Mouse (Mus musculus) thymus, adult 2 months (tissue): ENCODE results near the gene Homer3. TPM values are rescaled to one million over a fixed set of nuclear protein-coding genes. Genes with fewer than 3 reads are reported as not detected.

Experiments used
- DNase-seq: peaks from one replicate; pipeline ENCODE4 v3.0.0; 2021
- H3K27ac ChIP-seq: fragments of 200-500 bp; 2 replicates; pipeline ENCODE4 v1.5.1; 2012; ENCODE audit warnings: low read length, control low read depth; ENCODE audit not compliant: control insufficient read depth, insufficient read depth
- H3K27me3 ChIP-seq: fragments of 200-500 bp; 2 replicates; pipeline ENCODE4 v1.6.1; 2012; ENCODE audit warnings: mild to moderate bottlenecking, low read length, moderate library complexity, mixed read lengths; ENCODE audit not compliant: control insufficient read depth, insufficient read depth
- H3K36me3 ChIP-seq: fragments of 200-500 bp; 2 replicates; pipeline ENCODE4 v1.6.1; 2012; ENCODE audit warnings: mild to moderate bottlenecking, low read length, moderate library complexity; ENCODE audit not compliant: control insufficient read depth, insufficient read depth
- H3K4me1 ChIP-seq: fragments of 200-500 bp; replicated peaks from 2 replicates; pipeline ENCODE4 v1.6.1; 2012; ENCODE audit warnings: low read length; ENCODE audit not compliant: control insufficient read depth, insufficient read depth
- H3K4me3 ChIP-seq: fragments of 200-500 bp; 2 replicates; pipeline ENCODE4 v1.5.1; 2012; ENCODE audit warnings: mild to moderate bottlenecking, low read length, control low read depth, moderate library complexity; ENCODE audit not compliant: control insufficient read depth, insufficient read depth
- CTCF ChIP-seq: fragments of 200-500 bp; IDR thresholded peaks from 2 replicates; pipeline ENCODE4 v1.5.1; 2012; ENCODE audit warnings: mild to moderate bottlenecking, control low read depth, low read length, moderate library complexity, borderline replicate concordance; ENCODE audit not compliant: control insufficient read depth, poor library complexity, insufficient read depth; ENCODE audit errors: extremely low read depth
- POLR2A ChIP-seq: fragments of 200-500 bp; IDR thresholded peaks from 2 replicates; pipeline ENCODE4 v1.6.1; 2012; ENCODE audit warnings: mild to moderate bottlenecking, low read length, control low read depth, moderate library complexity; ENCODE audit not compliant: control insufficient read depth, poor library complexity, insufficient read depth; ENCODE audit errors: extremely low read depth
- WGBS: fragments of 180-500 bp; shearing (Covaris S2); methylation state at CpG from one replicate; pipeline ENCODE4 v1.1.7; 2018; 5-methylcytosine and 5-hydroxymethylcytosine counted together
- polyA plus RNA-seq: library from polyadenylated mRNA; depleted of rRNA; stranded (reverse); fragments of >200 nt; gene quantifications from 2 replicates; pipeline ENCODE4 v1.2.3, GENCODE M21; 2012; rRNA removed

The Homer3 gene
- polyA plus RNA-seq, 1 experiment = 60.6 TPM

DNA sequence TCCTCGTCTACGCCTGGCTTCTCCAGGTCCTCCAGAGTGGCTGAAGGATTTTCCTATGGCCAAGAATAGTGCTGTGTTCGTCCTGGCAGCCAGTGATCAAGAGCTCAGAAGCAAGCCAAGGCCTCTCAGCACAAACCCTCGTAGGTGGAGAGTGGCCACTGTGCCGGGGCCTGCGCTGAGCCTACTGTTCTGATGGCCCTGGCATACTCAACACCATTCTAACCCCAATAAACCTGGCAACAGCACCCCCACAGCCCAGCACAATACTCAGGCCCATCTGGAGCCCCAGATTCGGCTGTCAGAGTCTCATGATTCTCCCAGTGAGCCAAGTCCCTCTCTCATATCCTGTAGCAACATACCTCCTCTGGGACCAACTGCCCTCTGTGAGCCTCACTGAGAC, 58.0 kb downstream of the Homer3 start:
- TF ChIP-seq CTCF (no peak), POLR2A (no peak)
- no peak overlapping the region for H3K27ac ChIP-seq
- no peaks in the 10 kb centered on the region for H3K27me3 ChIP-seq
- 95% methylated on average over 7 of the region's 7 CpGs for WGBS
- no peak overlapping the region for H3K4me3 ChIP-seq
- H3K4me1 ChIP-seq = no peaks in the 10 kb centered on the region
- DNase-seq = no peak
- peaks cover 83% of the 10 kb centered on the region for H3K36me3 ChIP-seq

DNA sequence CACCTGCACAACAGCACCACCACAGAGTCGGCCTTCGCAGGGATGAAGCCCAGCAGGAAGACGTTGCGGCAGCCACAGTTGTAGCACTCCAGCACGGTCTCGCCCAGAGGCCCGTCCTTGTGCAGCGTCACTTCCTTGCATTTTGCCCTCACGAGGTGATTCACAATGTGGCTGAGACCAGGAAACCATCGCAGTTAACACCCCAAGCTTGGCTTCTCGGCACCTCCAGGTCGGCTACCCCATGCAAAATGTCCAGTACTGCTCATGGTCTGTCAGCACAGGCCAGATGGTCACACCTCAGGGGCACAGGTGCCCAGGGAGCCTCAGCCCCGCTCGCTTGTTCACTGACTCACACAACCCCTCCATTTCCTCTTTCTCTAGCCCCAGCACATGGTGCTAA, 59.4 kb downstream of the Homer3 start:
- Histone ChIP-seq H3K27me3 (no peaks in the 10 kb centered on the region), H3K4me3 (no peak overlapping the region), H3K36me3 (peaks cover 70% of the 10 kb centered on the region), H3K4me1 (peaks cover 5% of the 10 kb centered on the region; the same call in 1 of the 2 replicates), H3K27ac (no peak overlapping the region)
- WGBS = 68% methylated on average over 14 of the region's 14 CpGs
- no peak for TF ChIP-seq POLR2A
- TF ChIP-seq CTCF = no peak
- no peak for DNase-seq

DNA sequence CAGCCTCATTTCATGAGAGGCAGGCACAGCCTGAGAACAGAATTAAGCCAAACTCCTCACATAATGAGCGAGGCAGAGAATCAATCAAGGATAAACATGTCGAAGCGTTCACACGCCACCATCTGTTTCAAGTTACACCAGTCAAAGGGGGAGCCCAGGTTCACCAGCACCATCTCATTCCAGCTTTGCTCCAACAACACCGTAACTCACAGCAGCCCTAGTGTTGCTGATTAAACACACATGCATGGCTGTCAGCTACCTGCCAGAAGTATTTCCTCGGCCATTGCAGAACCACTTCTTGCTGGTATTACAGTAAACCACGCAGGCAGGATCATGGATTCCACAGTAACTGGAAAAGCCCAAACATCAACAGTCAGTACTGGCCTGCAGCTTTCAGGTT, 60.4 kb downstream of the Homer3 start:
- no peak for TF ChIP-seq CTCF
- TF ChIP-seq POLR2A = no peak
- no peak for DNase-seq
- Histone ChIP-seq H3K27ac (no peak overlapping the region), H3K4me3 (no peak overlapping the region), H3K27me3 (no peaks in the 10 kb centered on the region), H3K4me1 (peaks cover 5% of the 10 kb centered on the region; the same call in 1 of the 2 replicates), H3K36me3 (peaks cover 59% of the 10 kb centered on the region)
- WGBS = 97% methylated on average over 7 of the region's 7 CpGs

DNA sequence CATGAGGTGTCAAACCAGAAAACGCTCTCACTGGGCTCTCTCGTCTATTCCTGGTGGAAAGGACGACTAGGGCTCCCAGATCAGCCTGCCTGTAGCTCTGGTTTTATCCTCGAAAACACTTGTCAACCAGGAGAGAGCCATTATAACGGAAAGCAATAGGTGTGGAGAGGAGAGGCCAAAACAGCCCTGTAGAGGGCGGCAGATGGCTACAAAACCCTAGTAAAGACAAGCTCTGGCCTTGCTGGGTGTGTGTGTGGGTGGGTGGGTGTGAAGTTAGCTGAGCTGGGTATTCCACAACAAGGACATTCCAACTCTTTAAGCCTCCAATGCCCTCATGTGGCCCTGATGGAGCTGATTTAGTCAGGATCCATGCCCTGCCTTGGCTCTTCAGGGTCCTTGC, 61.1 kb downstream of the Homer3 start:
- no peak overlapping the region for H3K27ac ChIP-seq
- H3K36me3 ChIP-seq = peaks cover 53% of the 10 kb centered on the region
- H3K4me3 ChIP-seq = no peak overlapping the region
- DNase-seq = peak; percentile 31
- TF ChIP-seq CTCF (no peak), POLR2A (no peak)
- H3K27me3 ChIP-seq = no peaks in the 10 kb centered on the region
- 83% methylated on average over 6 of the region's 6 CpGs for whole genome bisulfite sequencing
- peaks cover 5% of the 10 kb centered on the region; the same call in 1 of the 2 replicates for H3K4me1 ChIP-seq

Other genes starting within 250 kb of the Homer3 start
- gene Mau2, start 240.1 kb upstream of the Homer3 start, polyA plus RNA-seq = 186 and 190 TPM in 2 replicates
- 17.8 and 18.1 TPM in 2 replicates for gene Sugp1, start 240.0 kb upstream of the Homer3 start, polyA plus RNA-seq
- gene Tm6sf2, start 209.9 kb upstream of the Homer3 start, polyA plus RNA-seq = 5.1 and 5.9 TPM in 2 replicates
- 0.11 and 0.15 TPM in 2 replicates for gene Hapln4, start 199.4 kb upstream of the Homer3 start, polyA plus RNA-seq
- gene Ncan, start 162.0 kb upstream of the Homer3 start, polyA plus RNA-seq = 0.05 and 0.08 TPM in 2 replicates
- gene Nr2c2ap, start 151.5 kb upstream of the Homer3 start, polyA plus RNA-seq = 20.7 and 26.9 TPM in 2 replicates
- gene Rfxank, start 143.7 kb upstream of the Homer3 start, polyA plus RNA-seq = 49.7 and 58.2 TPM in 2 replicates
- 174 and 178 TPM in 2 replicates for gene Borcs8, start 143.3 kb upstream of the Homer3 start, polyA plus RNA-seq
- gene Mef2b, start 143.1 kb upstream of the Homer3 start, polyA plus RNA-seq = 3.5 and 3.6 TPM in 2 replicates
- gene Tmem161a, start 110.5 kb upstream of the Homer3 start, polyA plus RNA-seq = 144 and 156 TPM in 2 replicates
- gene Slc25a42, start 70.5 kb upstream of the Homer3 start, polyA plus RNA-seq = 59.1 and 66.6 TPM in 2 replicates
- gene Sugp2, start 48.6 kb upstream of the Homer3 start, polyA plus RNA-seq = 98.2 and 103 TPM in 2 replicates
- gene Armc6, start 48.4 kb upstream of the Homer3 start, polyA plus RNA-seq = 24.3 and 25.4 TPM in 2 replicates
- 72.1 and 75.4 TPM in 2 replicates for gene Ddx49, start 19.7 kb downstream of the Homer3 start, polyA plus RNA-seq
- gene Cope, start 19.7 kb downstream of the Homer3 start, polyA plus RNA-seq = 397 and 454 TPM in 2 replicates
- gene Cers1, start 32.9 kb downstream of the Homer3 start, polyA plus RNA-seq = 0.13 and 0.61 TPM in 2 replicates
- gene Gdf1, start 47.0 kb downstream of the Homer3 start, polyA plus RNA-seq = 0.13 and 0.23 TPM in 2 replicates
- gene Upf1, start 70.5 kb downstream of the Homer3 start, polyA plus RNA-seq = 76.0 and 104 TPM in 2 replicates
- 4.1 and 4.7 TPM in 2 replicates for gene Comp, start 90.7 kb downstream of the Homer3 start, polyA plus RNA-seq
- 43.9 and 49.0 TPM in 2 replicates for gene Crtc1, start 156.8 kb downstream of the Homer3 start, polyA plus RNA-seq
- gene Klhl26, start 194.1 kb downstream of the Homer3 start, polyA plus RNA-seq = 43.1 and 44.6 TPM in 2 replicates
- 0.39 and 0.73 TPM in 2 replicates for gene Tmem59l, start 204.5 kb downstream of the Homer3 start, polyA plus RNA-seq
- gene Crlf1, start 210.3 kb downstream of the Homer3 start, polyA plus RNA-seq = 0.59 and 0.70 TPM in 2 replicates
- gene Rex1bd, start 223.9 kb downstream of the Homer3 start, polyA plus RNA-seq = 196 and 227 TPM in 2 replicates
- gene Uba52, start 228.0 kb downstream of the Homer3 start, polyA plus RNA-seq = 731 and 765 TPM in 2 replicates
- 613 and 640 TPM in 2 replicates for gene Fkbp8, start 244.9 kb downstream of the Homer3 start, polyA plus RNA-seq
- gene Kxd1, start 245.1 kb downstream of the Homer3 start, polyA plus RNA-seq = 72.7 and 86.7 TPM in 2 replicates